Mouse (Mus musculus) ES-E14 (cell line): ENCODE results near the gene Hspb11.

Experiments
- CHD2 ChIP-seq: IDR thresholded peaks from 2 replicates; pipeline ENCODE4 v1.6.1; 2014; ENCODE audit warnings: mild to moderate bottlenecking, low read depth, low read length, inconsistent platforms
- HCFC1 ChIP-seq: IDR thresholded peaks from 2 replicates; pipeline ENCODE4 v1.6.1; 2012; ENCODE audit warnings: low read length, inconsistent platforms, borderline replicate concordance; ENCODE audit not compliant: insufficient read depth
- MAFK ChIP-seq: IDR thresholded peaks from 2 replicates; pipeline ENCODE4 v1.6.1; 2014; ENCODE audit warnings: mild to moderate bottlenecking, low read depth, low read length, inconsistent platforms; ENCODE audit not compliant: insufficient read depth
- ZC3H11A ChIP-seq: IDR thresholded peaks from 2 replicates; pipeline ENCODE4 v1.6.1; 2012; ENCODE audit warnings: low read depth, mild to moderate bottlenecking, inconsistent platforms, low read length, borderline replicate concordance
- ZNF384 ChIP-seq: IDR thresholded peaks from 2 replicates; pipeline ENCODE4 v1.6.1; 2012; ENCODE audit warnings: low read depth, low read length, inconsistent platforms

DNA sequence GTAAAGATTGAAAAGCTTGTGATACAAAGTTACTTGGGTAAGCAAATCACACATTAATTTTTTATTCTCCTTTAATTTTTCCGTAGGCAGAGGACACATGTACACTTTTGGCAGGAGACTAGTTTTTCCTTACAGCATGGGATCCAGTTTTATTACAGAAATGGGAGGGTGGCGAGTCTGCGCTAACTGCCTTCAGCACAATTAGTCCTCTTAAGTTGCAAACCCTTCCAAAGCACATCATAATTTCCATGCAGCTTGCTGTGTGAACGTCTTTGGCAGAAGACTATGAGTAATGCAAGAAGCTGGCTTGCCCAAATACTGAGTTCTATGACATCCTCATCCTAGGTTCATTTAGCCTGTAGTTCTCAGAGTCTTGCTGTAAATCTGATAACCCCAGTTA, 20.3 kb downstream of the Hspb11 start:
- no peak for TF ChIP-seq ZC3H11A
- TF ChIP-seq CHD2 = no peak
- TF ChIP-seq ZNF384 = no peak
- no peak for TF ChIP-seq HCFC1
- TF ChIP-seq MAFK = no peak
